Mouse (Mus musculus) G1E (cell line): ENCODE measurements around the gene Smdt1.

Experiments
- CTCF ChIP-seq: IDR thresholded peaks from 2 replicates; pipeline ENCODE4 v1.5.1; 2012; ENCODE audit warnings: low read depth, low read length, inconsistent platforms, mixed read lengths
- GATA1 ChIP-seq: IDR thresholded peaks from 2 replicates; pipeline ENCODE4 v1.6.1; 2012; ENCODE audit warnings: borderline replicate concordance, low read length, inconsistent platforms, mixed read lengths
- TAL1 ChIP-seq: conservative IDR thresholded peaks from 2 replicates; pipeline ENCODE4 v1.6.1; 2012; ENCODE audit warnings: low read depth, low read length, inconsistent platforms, mixed read lengths

DNA sequence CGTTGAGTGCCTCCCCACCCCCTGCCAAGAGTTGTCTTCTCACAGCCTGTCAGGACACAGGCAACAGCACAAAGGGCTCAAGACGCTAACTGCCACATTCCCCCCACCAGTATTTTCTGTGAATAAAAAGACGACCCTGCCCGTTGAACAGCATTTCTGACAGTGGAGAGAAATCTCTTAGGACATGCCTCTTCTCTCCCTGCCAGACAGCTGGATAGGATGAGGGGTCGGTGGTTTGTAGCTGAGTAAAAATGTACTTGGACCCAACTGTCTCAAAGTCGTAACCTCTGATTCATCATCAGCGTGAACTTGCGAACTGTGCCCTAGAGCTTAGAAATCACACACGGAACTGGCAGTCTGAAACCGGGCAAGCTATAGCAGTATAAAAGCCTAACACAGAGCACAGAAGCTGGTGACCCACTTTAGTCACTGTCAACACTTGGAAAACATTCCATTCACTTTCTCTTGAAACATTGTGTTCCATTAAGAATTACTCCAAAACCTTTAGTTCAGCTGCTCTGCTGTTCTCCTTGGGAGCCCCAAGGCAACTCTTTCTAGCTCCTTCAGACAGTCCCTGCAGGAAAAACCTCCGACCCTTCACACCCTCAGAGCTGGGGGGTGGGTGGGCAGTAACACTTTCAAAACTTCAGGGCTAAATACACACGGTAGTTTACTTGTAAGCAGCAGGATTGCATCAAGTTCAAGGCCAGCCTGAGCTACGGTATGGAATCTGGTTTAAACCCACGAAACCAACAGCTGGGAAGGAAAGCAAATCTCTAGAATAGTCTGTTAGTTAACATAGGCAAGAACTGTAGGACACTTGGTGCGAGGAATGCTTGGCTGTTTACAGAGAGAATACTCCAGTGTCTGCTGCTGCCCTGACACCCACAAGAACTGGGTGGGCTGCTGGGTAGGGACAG is 39.8 kb downstream of the Smdt1 start:
- no peak for TF ChIP-seq CTCF
- no peak for TF ChIP-seq GATA1
- no peak for TF ChIP-seq TAL1
